Mouse (Mus musculus) MEL (cell line): Measurements from ENCODE around the gene Sctr. TPM values are rescaled to one million over a fixed set of nuclear protein-coding genes. Genes with fewer than 3 reads are reported as not detected.

Source experiments
- DNase-seq: peaks from one replicate; pipeline ENCODE4 v3.0.0; 2011; ENCODE audit warnings: low read depth, low spot score
- H3K27ac ChIP-seq: 2 replicates; pipeline ENCODE4 v1.5.1; 2012; ENCODE audit warnings: low read depth, mild to moderate bottlenecking, control low read depth, low read length, moderate library complexity; ENCODE audit not compliant: control insufficient read depth
- H3K27me3 ChIP-seq, 2 experiments: fragments of 150-350 bp in 1 of 2; sonication (generic) in 1 of 2; 2 replicates each; pipeline ENCODE4 v1.6.1; 2012; ENCODE audit warnings: low read length in 2 of 2, mild to moderate bottlenecking in 2 of 2, improper control_type of control experiment in 1 of 2, moderate library complexity in 1 of 2; ENCODE audit not compliant: insufficient read depth in 2 of 2, control insufficient read depth in 1 of 2
- H3K36me3 ChIP-seq, 2 experiments: 2 replicates each; pipeline ENCODE4 v1.6.1; 2012 to 2014; ENCODE audit warnings: low read length in 2 of 2, improper control_type of control experiment in 1 of 2, inconsistent platforms in 1 of 2, mild to moderate bottlenecking in 1 of 2; ENCODE audit not compliant: insufficient read depth in 2 of 2, control insufficient read depth in 1 of 2
- H3K4me1 ChIP-seq, 2 experiments: fragments of 150-350 bp in 1 of 2; sonication (generic) in 1 of 2; 2 replicates each; pipeline ENCODE4 v1.6.1; 2012; ENCODE audit warnings: low read length in 2 of 2, improper control_type of control experiment in 1 of 2, mild to moderate bottlenecking in 1 of 2; ENCODE audit not compliant: insufficient read depth in 2 of 2, control insufficient read depth in 1 of 2
- H3K4me3 ChIP-seq, 2 experiments: fragments of 150-350 bp in 1 of 2; sonication (generic) in 1 of 2; 2 replicates each; pipeline ENCODE4 v1.5.1; 2012; ENCODE audit warnings: low read depth in 2 of 2, low read length in 2 of 2, mild to moderate bottlenecking in 2 of 2, moderate library complexity in 2 of 2, control low read depth in 1 of 2, improper control_type of control experiment in 1 of 2; ENCODE audit not compliant: control insufficient read depth in 1 of 2, insufficient read depth in 1 of 2
- H3K79me2 ChIP-seq: 2 replicates; pipeline ENCODE4 v1.6.1; 2012; ENCODE audit warnings: mild to moderate bottlenecking, low read length, moderate library complexity; ENCODE audit not compliant: control insufficient read depth, poor library complexity, insufficient read depth
- H3K9ac ChIP-seq: 2 replicates; pipeline ENCODE4 v1.6.1; 2012; ENCODE audit warnings: low read depth, mild to moderate bottlenecking, control low read depth, low read length, moderate library complexity; ENCODE audit not compliant: control insufficient read depth, poor library complexity, severe bottlenecking
- H3K9me3 ChIP-seq: fragments of 150-350 bp; sonication (generic); replicated peaks from 2 replicates; pipeline ENCODE4 v1.6.1; 2012; ENCODE audit warnings: mild to moderate bottlenecking, low read length, improper control_type of control experiment, moderate library complexity; ENCODE audit not compliant: insufficient read depth
- BHLHE40 ChIP-seq: IDR thresholded peaks from 2 replicates; pipeline ENCODE4 v1.6.1; 2012; ENCODE audit warnings: low read depth, mild to moderate bottlenecking, inconsistent platforms, low read length, improper control_type of control experiment, borderline replicate concordance
- CHD1 ChIP-seq: IDR thresholded peaks from 2 replicates; pipeline ENCODE4 v1.6.1; 2012; ENCODE audit warnings: low read depth, mild to moderate bottlenecking, inconsistent platforms, low read length, improper control_type of control experiment
- CHD2 ChIP-seq: IDR thresholded peaks from 2 replicates; pipeline ENCODE4 v1.6.1; 2011; ENCODE audit warnings: low read length, improper control_type of control experiment
- E2F4 ChIP-seq: IDR thresholded peaks from 2 replicates; pipeline ENCODE4 v1.6.1; 2011; ENCODE audit warnings: low read depth, low read length, improper control_type of control experiment, borderline replicate concordance
- ELF1 ChIP-seq: IDR thresholded peaks from 2 replicates; pipeline ENCODE4 v1.6.1; 2014; ENCODE audit warnings: low read depth, mild to moderate bottlenecking, inconsistent platforms, low read length, improper control_type of control experiment, moderate library complexity
- GATA1 ChIP-seq: IDR thresholded peaks from 2 replicates; pipeline ENCODE4 v1.6.1; 2011; ENCODE audit warnings: low read depth, low read length, improper control_type of control experiment
- KAT2A ChIP-seq: conservative IDR thresholded peaks from 2 replicates; pipeline ENCODE4 v1.6.1; 2012; ENCODE audit warnings: low read depth, low read length, improper control_type of control experiment, inconsistent platforms
- MAFK ChIP-seq: IDR thresholded peaks from 2 replicates; pipeline ENCODE4 v1.6.1; 2011; ENCODE audit warnings: low read depth, mild to moderate bottlenecking, low read length, improper control_type of control experiment, borderline replicate concordance
- MAZ ChIP-seq: IDR thresholded peaks from 2 replicates; pipeline ENCODE4 v1.6.1; 2012; ENCODE audit warnings: low read depth, mild to moderate bottlenecking, inconsistent platforms, low read length, improper control_type of control experiment
- MEF2A ChIP-seq: IDR thresholded peaks from 2 replicates; pipeline ENCODE4 v1.6.1; 2014; ENCODE audit warnings: low read depth, mild to moderate bottlenecking, inconsistent platforms, low read length, improper control_type of control experiment; ENCODE audit not compliant: poor library complexity, insufficient replicate concordance, severe bottlenecking; ENCODE audit errors: extremely low read depth
- MXI1 ChIP-seq: IDR thresholded peaks from 2 replicates; pipeline ENCODE4 v1.6.1; 2011; ENCODE audit warnings: mild to moderate bottlenecking, low read depth, low read length, improper control_type of control experiment
- MYB ChIP-seq: IDR thresholded peaks from 2 replicates; pipeline ENCODE4 v1.6.1; 2011; ENCODE audit warnings: mild to moderate bottlenecking, low read depth, low read length, improper control_type of control experiment
- NELFE ChIP-seq: IDR thresholded peaks from 2 replicates; pipeline ENCODE4 v1.6.1; 2011; ENCODE audit warnings: low read depth, low read length, improper control_type of control experiment
- NRF1 ChIP-seq: IDR thresholded peaks from 2 replicates; pipeline ENCODE4 v1.6.1; 2014; ENCODE audit warnings: low read depth, mild to moderate bottlenecking, inconsistent platforms, low read length, improper control_type of control experiment, moderate library complexity; ENCODE audit not compliant: poor library complexity, insufficient read depth, severe bottlenecking
- SIN3A ChIP-seq: IDR thresholded peaks from 2 replicates; pipeline ENCODE4 v1.6.1; 2012; ENCODE audit warnings: low read length, improper control_type of control experiment, inconsistent platforms
- TAL1 ChIP-seq: IDR thresholded peaks from 2 replicates; pipeline ENCODE4 v1.6.1; 2012; ENCODE audit warnings: mild to moderate bottlenecking, inconsistent platforms, low read length, moderate library complexity, mixed read lengths
- TBP ChIP-seq: IDR thresholded peaks from 2 replicates; pipeline ENCODE4 v1.8.0; 2011; ENCODE audit warnings: low read depth, low read length, improper control_type of control experiment
- UBTF ChIP-seq: IDR thresholded peaks from 2 replicates; pipeline ENCODE4 v1.6.1; 2012; ENCODE audit warnings: low read depth, mild to moderate bottlenecking, inconsistent platforms, low read length, improper control_type of control experiment, moderate library complexity, borderline replicate concordance; ENCODE audit not compliant: insufficient read depth
- ZC3H11A ChIP-seq: IDR thresholded peaks from 2 replicates; pipeline ENCODE4 v1.6.1; 2012; ENCODE audit warnings: low read depth, mild to moderate bottlenecking, inconsistent platforms, low read length, improper control_type of control experiment
- ZKSCAN1 ChIP-seq: IDR thresholded peaks from 2 replicates; pipeline ENCODE4 v1.6.1; 2012; ENCODE audit warnings: low read depth, mild to moderate bottlenecking, inconsistent platforms, low read length, improper control_type of control experiment, moderate library complexity
- ZMIZ1 ChIP-seq: IDR thresholded peaks from 2 replicates; pipeline ENCODE4 v1.6.1; 2012; ENCODE audit warnings: low read depth, mild to moderate bottlenecking, inconsistent platforms, low read length, improper control_type of control experiment, moderate library complexity
- ZNF384 ChIP-seq: IDR thresholded peaks from 2 replicates; pipeline ENCODE4 v1.6.1; 2012; ENCODE audit warnings: low read depth, mild to moderate bottlenecking, inconsistent platforms, low read length, improper control_type of control experiment
- polyA plus RNA-seq, 2 experiments: library from polyadenylated mRNA; stranded (reverse) in 1 of 2; unstranded in 1 of 2; fragments of >175 nt in 1 of 2; fragments of >200 nt in 1 of 2; gene quantifications; 2 replicates each; pipeline versions ENCODE4 v1.2.1 to v1.2.4; 2012; ENCODE audit warnings: low replicate concordance in 2 of 2, low read depth in 1 of 2; ENCODE audit not compliant: insufficient read length in 2 of 2, insufficient read depth in 1 of 2, missing spikeins in 1 of 2
- total RNA-seq: library from RNA; depleted of rRNA; stranded (reverse); fragments of 300-350 nt; gene quantifications from 2 replicates; pipeline ENCODE4 v1.2.3, GENCODE M21; 2012

The Sctr gene
- total and polyA plus RNA-seq, 3 experiments, result not detected

GRCm38 (mm10) chr1:120066159-120066558, 59.5 kb downstream of the Sctr start:
- H3K27ac ChIP-seq, result no peak overlapping the region
- no peaks in the 10 kb centered on the region for H3K36me3 ChIP-seq
- TF ChIP-seq MXI1 (no peak), BHLHE40 (no peak), NRF1 (no peak), KAT2A (no peak), MEF2A (no peak)

DNA sequence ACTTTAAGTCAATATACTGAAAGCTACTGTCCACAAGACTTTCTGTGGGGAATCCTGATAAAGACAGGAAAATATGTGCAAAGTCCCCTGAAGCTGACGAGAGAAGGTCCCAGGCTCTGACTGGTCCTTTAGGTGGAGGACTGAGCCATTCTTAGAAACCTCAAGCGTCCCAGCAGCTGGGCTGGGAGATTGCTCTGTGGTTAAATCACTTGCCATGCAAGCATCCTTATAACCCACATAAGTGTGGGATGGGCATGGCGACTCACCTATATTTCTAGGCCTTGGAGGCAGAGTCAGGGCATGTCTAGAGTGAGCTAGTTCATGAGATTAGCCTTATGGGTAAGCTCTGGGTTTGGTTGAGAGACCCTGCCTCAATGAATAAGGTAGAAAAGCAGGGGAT, 59.9 kb downstream of the Sctr start:
- Histone ChIP-seq H3K27me3 (no peaks in the 10 kb centered on the region), H3K4me1 (no peaks in the 10 kb centered on the region), H3K36me3 (no peaks in the 10 kb centered on the region), H3K4me3 (no peak overlapping the region), H3K9ac (no peak overlapping the region), H3K9me3 (no peaks in the 10 kb centered on the region)
- DNase-seq, result no peak
- no peak for TF ChIP-seq ZNF384
- no peak for TF ChIP-seq E2F4
- no peak for TF ChIP-seq SIN3A
- TF ChIP-seq MAZ, result no peak
- no peak for TF ChIP-seq MEF2A
- no peak for TF ChIP-seq ZMIZ1
- no peak for TF ChIP-seq MYB
- no peak for TF ChIP-seq TAL1
- TF ChIP-seq MAFK, result no peak
- TF ChIP-seq UBTF, result no peak
- TF ChIP-seq NELFE, result no peak
- no peak for TF ChIP-seq ZKSCAN1
- no peak for TF ChIP-seq MXI1
- TF ChIP-seq CHD1, result no peak
- no peak for TF ChIP-seq ELF1
- TF ChIP-seq ZC3H11A, result no peak
- TF ChIP-seq CHD2, result no peak
- TF ChIP-seq TBP, result no peak
- TF ChIP-seq GATA1, result no peak
- TF ChIP-seq, all 39 proteins: peak for 0
- Histone ChIP-seq H3K27ac (no peak overlapping the region), H3K79me2 (no peaks in the 10 kb centered on the region)

More at GRCm38 (mm10) chr1:120066159-120066558, 59.5 kb downstream of the Sctr start:
- no peaks in the 10 kb centered on the region for H3K79me2 ChIP-seq
- H3K9ac ChIP-seq, result no peak overlapping the region
- H3K27me3 ChIP-seq, result no peaks in the 10 kb centered on the region
- DNase-seq, result no peak
- H3K4me1 ChIP-seq, result no peaks in the 10 kb centered on the region
- no peak overlapping the region for H3K4me3 ChIP-seq
- no peaks in the 10 kb centered on the region for H3K9me3 ChIP-seq
